Mouse (Mus musculus): Measurements from ENCODE around the gene Gapdh. TPM values are rescaled to one million over a fixed set of nuclear protein-coding genes. Genes with fewer than 3 reads are reported as not detected.

Gene Gapdh
- polyA plus RNA-seq, 1 experiment from 2014 or later, result 1,428 TPM

DNA sequence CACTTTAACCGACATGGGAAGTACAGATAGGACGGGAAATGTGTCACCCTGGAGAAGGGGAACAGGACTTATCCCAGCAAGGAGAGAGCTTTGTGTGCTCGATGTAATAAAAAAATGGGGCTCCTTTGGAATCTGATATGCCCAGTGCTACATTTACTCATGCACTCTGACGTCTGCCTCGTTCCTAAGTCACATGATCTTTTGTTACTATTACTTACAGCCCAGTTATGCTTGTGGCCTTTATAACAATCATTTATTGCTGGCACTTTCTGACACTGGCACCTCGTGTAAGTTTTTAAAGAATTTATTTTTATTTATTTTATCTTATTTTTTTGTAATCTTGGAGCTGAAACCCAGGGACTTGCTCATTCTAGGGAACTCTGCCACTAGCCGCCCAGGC, 27.1 kb upstream of the Gapdh start:
- 79% methylated on average over 7 of the region's 7 CpGs for WGBS
- peak overlapping the region; percentile 88; the same call in 1 of the 2 replicates for H3K4me2 ChIP-seq (replicated peaks)

GRCm38 (mm10) chr6:125192841-125193240, 26.6 kb upstream of the Gapdh start:
- no peak overlapping the region; the same call in 1 of the 2 replicates for H3K27ac ChIP-seq
- no peak for DNase-seq (ENCODE audit: low spot score)
- ATAC-seq (ENCODE audit: low FRiP score), result no peak

More for the DNA sequence above, 27.1 kb upstream of the Gapdh start:
- Histone ChIP-seq H3K9ac (no peak overlapping the region), H3K4me1 (replicated peaks; ENCODE audit: control insufficient read depth, insufficient read depth, low read length) (peaks cover 12% of the 10 kb centered on the region), H3K9me3 (ENCODE audit: control insufficient read depth, low read length) (no peaks in the 10 kb centered on the region), H3K36me3 (replicated peaks; ENCODE audit: control insufficient read depth, insufficient read depth) (peaks cover 29% of the 10 kb centered on the region), H3K27ac (no peak overlapping the region), H3K27me3 (ENCODE audit: control insufficient read depth, insufficient read depth, low read length) (no peaks in the 10 kb centered on the region), H3K4me3 (replicated peaks; ENCODE audit: low read length) (no peak overlapping the region)
- ATAC-seq (ENCODE audit: low FRiP score) (no peak), DNase-seq (ENCODE audit: low spot score) (no peak)

DNA sequence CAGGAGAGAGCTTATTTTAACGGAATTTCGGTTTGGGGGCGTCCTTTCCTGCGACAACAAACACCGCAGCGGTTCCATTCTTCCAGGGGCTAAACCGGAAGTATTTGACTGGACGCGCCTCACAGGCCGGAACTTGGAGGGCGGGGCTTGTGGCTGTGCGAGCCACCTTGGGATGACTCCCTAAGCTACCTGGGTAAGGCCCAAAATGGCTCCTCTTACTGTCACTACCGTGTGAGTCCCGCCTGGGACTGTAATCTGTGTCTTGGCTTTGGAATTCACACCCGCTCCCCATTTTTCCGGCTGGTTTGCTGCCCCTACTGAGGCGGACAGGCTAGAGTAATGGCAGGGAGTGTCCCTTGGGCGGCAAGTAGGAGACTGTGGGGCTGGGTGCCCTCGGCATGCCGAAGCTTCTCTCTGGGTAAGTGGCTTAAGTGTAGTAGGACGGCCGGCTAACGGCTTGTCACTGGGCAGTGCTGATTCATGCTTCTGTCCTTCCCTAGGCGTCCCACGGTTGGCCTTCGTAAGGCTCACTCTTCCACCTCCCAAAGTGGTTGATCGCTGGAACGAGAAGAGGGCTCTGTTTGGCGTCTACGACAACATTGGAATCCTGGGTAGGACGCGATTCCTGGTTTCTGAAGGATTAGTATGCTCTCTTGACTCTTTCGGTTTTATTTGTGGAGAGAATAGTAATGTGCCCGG, 25.9 kb upstream of the Gapdh start:
- Histone ChIP-seq H3K36me3 (replicated peaks; ENCODE audit: control insufficient read depth, insufficient read depth) (peaks cover 41% of the 10 kb centered on the region), H3K4me1 (replicated peaks; ENCODE audit: control insufficient read depth, insufficient read depth, low read length) (peaks cover 12% of the 10 kb centered on the region), H3K9ac (peak overlapping the region; percentile 84), H3K9me3 (ENCODE audit: control insufficient read depth, low read length) (no peaks in the 10 kb centered on the region), H3K4me2 (replicated peaks) (peak overlapping the region; percentile 88), H3K27me3 (ENCODE audit: control insufficient read depth, insufficient read depth, low read length) (no peaks in the 10 kb centered on the region), H3K4me3 (replicated peaks; ENCODE audit: low read length) (peak overlapping the region; percentile 75), H3K27ac (peak overlapping the region; percentile 99)
- WGBS, result under 1% methylated on average over 34 of the region's 34 CpGs
- peak; percentile 93 for ATAC-seq (ENCODE audit: low FRiP score)
- peak; percentile 91 for DNase-seq (ENCODE audit: low spot score)

More at GRCm38 (mm10) chr6:125192841-125193240, 26.6 kb upstream of the Gapdh start:
- Histone ChIP-seq H3K4me1 (replicated peaks; ENCODE audit: control insufficient read depth, insufficient read depth, low read length) (peaks cover 12% of the 10 kb centered on the region), H3K36me3 (replicated peaks; ENCODE audit: control insufficient read depth, insufficient read depth) (peaks cover 34% of the 10 kb centered on the region), H3K9ac (peak overlapping the region; percentile 84), H3K27me3 (ENCODE audit: control insufficient read depth, insufficient read depth, low read length) (no peaks in the 10 kb centered on the region), H3K4me3 (replicated peaks; ENCODE audit: low read length) (peak overlapping the region; percentile 75), H3K9me3 (ENCODE audit: control insufficient read depth, low read length) (no peaks in the 10 kb centered on the region), H3K4me2 (replicated peaks) (peak overlapping the region; percentile 88)
- whole genome bisulfite sequencing, result 53% methylated on average over 5 of the region's 5 CpGs

GRCm38 (mm10) chr6:125191332-125192015, 25.2 kb upstream of the Gapdh start, which contains the start of the genes Ncapd2 and Mrpl51:
Gene Ncapd2, minus strand, starts transcription at chr6:125191701.
Gene Mrpl51, plus strand, starts transcription at chr6:125191801.
- peak; percentile 97 for ATAC-seq (ENCODE audit: low FRiP score)

DNA sequence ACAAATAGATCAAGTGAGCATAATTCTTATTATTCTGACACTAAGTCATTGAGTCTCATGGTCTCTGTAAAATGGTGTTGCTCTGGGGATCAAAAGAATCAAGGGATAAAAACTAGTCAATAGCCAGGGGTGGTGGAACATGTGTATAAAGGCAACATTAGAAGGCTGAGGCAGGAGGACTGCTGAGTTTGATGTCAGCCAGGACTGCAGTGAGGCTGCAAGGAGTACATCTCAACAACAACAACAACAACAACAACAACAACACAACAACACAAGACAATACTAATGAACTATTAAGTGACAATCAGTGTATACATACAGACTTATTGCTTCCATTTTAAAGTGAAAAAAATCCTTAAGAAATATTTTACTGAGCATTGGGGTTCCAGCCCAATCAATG, 24.5 kb upstream of the Gapdh start:
- peak overlapping the region; percentile 79 for H3K27ac ChIP-seq
- H3K4me3 ChIP-seq (replicated peaks; ENCODE audit: low read length), result peak overlapping the region; percentile 75
- peaks cover 12% of the 10 kb centered on the region for H3K4me1 ChIP-seq (replicated peaks; ENCODE audit: control insufficient read depth, insufficient read depth, low read length)
- H3K9ac ChIP-seq, result peak overlapping the region; percentile 55
- H3K4me2 ChIP-seq (replicated peaks), result peak overlapping the region; percentile 88
- H3K9me3 ChIP-seq (ENCODE audit: control insufficient read depth, low read length), result no peaks in the 10 kb centered on the region
- no peaks in the 10 kb centered on the region for H3K27me3 ChIP-seq (ENCODE audit: control insufficient read depth, insufficient read depth, low read length)
- H3K36me3 ChIP-seq (replicated peaks; ENCODE audit: control insufficient read depth, insufficient read depth), result peaks cover 54% of the 10 kb centered on the region
- DNase-seq (ENCODE audit: low spot score) (no peak), ATAC-seq (ENCODE audit: low FRiP score) (no peak)

More at GRCm38 (mm10) chr6:125191332-125192015, 25.2 kb upstream of the Gapdh start, which contains the start of the genes Ncapd2 and Mrpl51:
- peak; percentile 99 for DNase-seq (ENCODE audit: low spot score)
- peak within 1 kb of the TSS; percentile 84 for H3K9ac ChIP-seq
- peak within 1 kb of the TSS; percentile 75 for H3K4me3 ChIP-seq (replicated peaks; ENCODE audit: low read length)
- H3K36me3 ChIP-seq (replicated peaks; ENCODE audit: control insufficient read depth, insufficient read depth), result peaks cover 48% of the 10 kb centered on the region
- no peaks in the 10 kb centered on the region for H3K9me3 ChIP-seq (ENCODE audit: control insufficient read depth, low read length)
- H3K4me2 ChIP-seq (replicated peaks), result peak within 1 kb of the TSS; percentile 88
- H3K4me1 ChIP-seq (replicated peaks; ENCODE audit: control insufficient read depth, insufficient read depth, low read length), result peaks cover 12% of the 10 kb centered on the region
- peak within 1 kb of the TSS; percentile 99 for H3K27ac ChIP-seq
- WGBS, result 1% methylated on average over 54 of the region's 54 CpGs
- H3K27me3 ChIP-seq (ENCODE audit: control insufficient read depth, insufficient read depth, low read length), result no peaks in the 10 kb centered on the region

- H3K4me2 ChIP-seq (replicated peaks), result no peak overlapping the region
- H3K27me3 ChIP-seq (ENCODE audit: control insufficient read depth, insufficient read depth, low read length), result no peaks in the 10 kb centered on the region
- H3K9ac ChIP-seq, result no peak overlapping the region
- DNase-seq (ENCODE audit: low spot score) (no peak), ATAC-seq (ENCODE audit: low FRiP score) (no peak)
- WGBS, result 97% methylated on average over 10 of the region's 10 CpGs
- H3K36me3 ChIP-seq (replicated peaks; ENCODE audit: control insufficient read depth, insufficient read depth), result peaks cover 75% of the 10 kb centered on the region
- H3K4me3 ChIP-seq (replicated peaks; ENCODE audit: low read length), result no peak overlapping the region
- no peaks in the 10 kb centered on the region for H3K9me3 ChIP-seq (ENCODE audit: control insufficient read depth, low read length)
- H3K4me1 ChIP-seq (replicated peaks; ENCODE audit: control insufficient read depth, insufficient read depth, low read length), result peaks cover 3% of the 10 kb centered on the region
- H3K27ac ChIP-seq, result no peak overlapping the region
Observed at GRCm38 (mm10) chr6:125186203-125186602, 19.9 kb upstream of the Gapdh start.

- H3K27ac ChIP-seq, result no peak overlapping the region
- no peaks in the 10 kb centered on the region for H3K4me1 ChIP-seq (replicated peaks; ENCODE audit: control insufficient read depth, insufficient read depth, low read length)
- WGBS, result 76% methylated on average over 5 of the region's 5 CpGs
- no peak for DNase-seq (ENCODE audit: low spot score)
- no peaks in the 10 kb centered on the region for H3K27me3 ChIP-seq (ENCODE audit: control insufficient read depth, insufficient read depth, low read length)
- no peak overlapping the region for H3K4me3 ChIP-seq (replicated peaks; ENCODE audit: low read length)
- no peak for ATAC-seq (ENCODE audit: low FRiP score)
- no peak overlapping the region for H3K9ac ChIP-seq
- H3K4me2 ChIP-seq (replicated peaks), result no peak overlapping the region
- H3K36me3 ChIP-seq (replicated peaks; ENCODE audit: control insufficient read depth, insufficient read depth), result peaks cover 95% of the 10 kb centered on the region
- H3K9me3 ChIP-seq (ENCODE audit: control insufficient read depth, low read length), result no peaks in the 10 kb centered on the region
Observed at GRCm38 (mm10) chr6:125182133-125182532, 15.9 kb upstream of the Gapdh start.

- Histone ChIP-seq H3K27ac (no peak overlapping the region), H3K36me3 (replicated peaks; ENCODE audit: control insufficient read depth, insufficient read depth) (peaks cover 95% of the 10 kb centered on the region), H3K4me3 (replicated peaks; ENCODE audit: low read length) (no peak overlapping the region), H3K9me3 (ENCODE audit: control insufficient read depth, low read length) (no peaks in the 10 kb centered on the region), H3K9ac (no peak overlapping the region), H3K4me1 (replicated peaks; ENCODE audit: control insufficient read depth, insufficient read depth, low read length) (no peaks in the 10 kb centered on the region), H3K27me3 (ENCODE audit: control insufficient read depth, insufficient read depth, low read length) (no peaks in the 10 kb centered on the region), H3K4me2 (replicated peaks) (no peak overlapping the region)
- ATAC-seq (ENCODE audit: low FRiP score), result no peak
- 89% methylated on average over 7 of the region's 7 CpGs for WGBS
- no peak for DNase-seq (ENCODE audit: low spot score)
Observed at GRCm38 (mm10) chr6:125179601-125180000, 13.3 kb upstream of the Gapdh start.

GRCm38 (mm10) chr6:125175469-125175868, 9.2 kb upstream of the Gapdh start:
- Histone ChIP-seq H3K4me3 (replicated peaks; ENCODE audit: low read length) (no peak overlapping the region), H3K9me3 (ENCODE audit: control insufficient read depth, low read length) (no peaks in the 10 kb centered on the region), H3K36me3 (replicated peaks; ENCODE audit: control insufficient read depth, insufficient read depth) (peaks cover 99% of the 10 kb centered on the region), H3K9ac (no peak overlapping the region), H3K4me2 (replicated peaks) (no peak overlapping the region), H3K27me3 (ENCODE audit: control insufficient read depth, insufficient read depth, low read length) (no peaks in the 10 kb centered on the region), H3K27ac (no peak overlapping the region), H3K4me1 (replicated peaks; ENCODE audit: control insufficient read depth, insufficient read depth, low read length) (no peaks in the 10 kb centered on the region)
- ATAC-seq (ENCODE audit: low FRiP score), result no peak
- DNase-seq (ENCODE audit: low spot score), result no peak
- 93% methylated on average over 5 of the region's 5 CpGs for WGBS
